Mouse (Mus musculus) kidney, adult 2 months (tissue): ENCODE results near the gene Tns2. TPM values are rescaled to one million over a fixed set of nuclear protein-coding genes. Genes with fewer than 3 reads are reported as not detected.

Experiments
- DNase-seq: peaks from one replicate; pipeline ENCODE4 v3.0.0; 2021
- H3K27ac ChIP-seq: fragments of 200-500 bp; 2 replicates; pipeline ENCODE4 v1.5.1; 2012; ENCODE audit warnings: low read depth, low read length, control low read depth, inconsistent platforms; ENCODE audit not compliant: insufficient read depth
- H3K27me3 ChIP-seq: fragments of 200-500 bp; replicated peaks from 2 replicates; pipeline ENCODE4 v1.6.1; 2012; ENCODE audit warnings: mild to moderate bottlenecking, moderate library complexity, low read length, inconsistent platforms; ENCODE audit not compliant: control insufficient read depth, insufficient read depth
- H3K36me3 ChIP-seq: fragments of 200-500 bp; 2 replicates; pipeline ENCODE4 v1.6.1; 2012; ENCODE audit warnings: mild to moderate bottlenecking, moderate library complexity, low read length, inconsistent platforms; ENCODE audit not compliant: control insufficient read depth, insufficient read depth
- H3K4me1 ChIP-seq: fragments of 200-500 bp; 2 replicates; pipeline ENCODE4 v1.6.1; 2011; ENCODE audit warnings: low read length; ENCODE audit not compliant: control insufficient read depth, insufficient read depth
- H3K4me3 ChIP-seq: fragments of 200-500 bp; 2 replicates; pipeline ENCODE4 v1.5.1; 2011; ENCODE audit warnings: mild to moderate bottlenecking, low read depth, low read length, control low read depth; ENCODE audit not compliant: insufficient read depth
- CTCF ChIP-seq: fragments of 200-500 bp; conservative IDR thresholded peaks from 2 replicates; pipeline ENCODE4 v1.5.1; 2011; ENCODE audit warnings: low read depth, mild to moderate bottlenecking, control low read depth, low read length, moderate library complexity, mixed read lengths; ENCODE audit not compliant: insufficient read depth, insufficient read length
- POLR2A ChIP-seq: fragments of 200-500 bp; IDR thresholded peaks from one replicate; pipeline ENCODE4 v1.6.1; 2011; ENCODE audit warnings: low read depth, low read length, control low read depth
- WGBS: fragments of 180-500 bp; shearing (Covaris S2); methylation state at CpG from one replicate; pipeline ENCODE4 v1.1.7; 2018; 5-methylcytosine and 5-hydroxymethylcytosine counted together
- polyA plus RNA-seq: library from polyadenylated mRNA; depleted of rRNA; stranded (reverse); fragments of >200 nt; gene quantifications from 2 replicates; pipeline ENCODE4 v1.2.3, GENCODE M21; 2012

Gene Tns2
- polyA plus RNA-seq, 1 experiment, result 124 TPM

GRCm38 (mm10) chr15:102107689-102108573 is 7.7 kb downstream of the Tns2 start:
- H3K36me3 ChIP-seq, result peaks cover 12% of the 10 kb centered on the region
- peaks cover 37% of the 10 kb centered on the region; the same call in 1 of the 2 replicates for H3K4me1 ChIP-seq
- peak overlapping the region; percentile 15; the same call in 1 of the 2 replicates for H3K27ac ChIP-seq

GRCm38 (mm10) chr15:102108651-102109525 is 8.7 kb downstream of the Tns2 start:
- Histone ChIP-seq H3K36me3 (peaks cover 14% of the 10 kb centered on the region), H3K27ac (peak overlapping the region; percentile 15), H3K27me3 (no peaks in the 10 kb centered on the region), H3K4me3 (no peak overlapping the region), H3K4me1 (peaks cover 28% of the 10 kb centered on the region; the same call in 1 of the 2 replicates)
- 37% methylated on average over 18 of the region's 18 CpGs for WGBS
- no peak for TF ChIP-seq POLR2A
- TF ChIP-seq CTCF, result peak; percentile 75
- peak; percentile 84 for DNase-seq

More at GRCm38 (mm10) chr15:102107689-102108573, 7.7 kb downstream of the Tns2 start:
- H3K4me3 ChIP-seq, result no peak overlapping the region
- 38% methylated on average over 13 of the region's 13 CpGs for WGBS
- TF ChIP-seq CTCF (peak; percentile 70), POLR2A (no peak)
- H3K27me3 ChIP-seq, result no peaks in the 10 kb centered on the region
- DNase-seq, result peak; percentile 73

- peaks cover 23% of the 10 kb centered on the region; the same call in 1 of the 2 replicates for H3K4me1 ChIP-seq
- 63% methylated on average over 7 of the region's 7 CpGs for WGBS
Observed at GRCm38 (mm10) chr15:102110271-102110670, 10.1 kb downstream of the Tns2 start.

GRCm38 (mm10) chr15:102110701-102111494 is 10.7 kb downstream of the Tns2 start:
- no peak for TF ChIP-seq POLR2A
- TF ChIP-seq CTCF, result no peak
- no peak overlapping the region for H3K4me3 ChIP-seq
- no peak for DNase-seq
- WGBS, result 74% methylated on average over 29 of the region's 29 CpGs
- H3K4me1 ChIP-seq, result peaks cover 23% of the 10 kb centered on the region; the same call in 1 of the 2 replicates
- H3K27me3 ChIP-seq, result no peaks in the 10 kb centered on the region
- no peak overlapping the region for H3K27ac ChIP-seq
- peaks cover 16% of the 10 kb centered on the region for H3K36me3 ChIP-seq

More at GRCm38 (mm10) chr15:102110271-102110670, 10.1 kb downstream of the Tns2 start:
- Histone ChIP-seq H3K4me3 (no peak overlapping the region), H3K36me3 (peaks cover 16% of the 10 kb centered on the region), H3K27ac (no peak overlapping the region), H3K27me3 (no peaks in the 10 kb centered on the region)
- no peak for DNase-seq
- TF ChIP-seq CTCF, result no peak
- no peak for TF ChIP-seq POLR2A

GRCm38 (mm10) chr15:102111495-102111829 is 11.2 kb downstream of the Tns2 start:
- H3K4me1 ChIP-seq, result peaks cover 21% of the 10 kb centered on the region; the same call in 1 of the 2 replicates
- WGBS, result 72% methylated on average over 11 of the region's 11 CpGs
- DNase-seq, result no peak
- H3K27ac ChIP-seq, result no peak overlapping the region
- H3K4me3 ChIP-seq, result no peak overlapping the region
- no peak for TF ChIP-seq POLR2A
- no peak for TF ChIP-seq CTCF
- H3K27me3 ChIP-seq, result no peaks in the 10 kb centered on the region
- H3K36me3 ChIP-seq, result peaks cover 17% of the 10 kb centered on the region

- Histone ChIP-seq H3K27ac (no peak overlapping the region), H3K4me1 (peaks cover 20% of the 10 kb centered on the region; the same call in 1 of the 2 replicates), H3K36me3 (peaks cover 16% of the 10 kb centered on the region), H3K4me3 (no peak overlapping the region), H3K27me3 (no peaks in the 10 kb centered on the region)
- TF ChIP-seq POLR2A, result no peak
- no peak for TF ChIP-seq CTCF
- DNase-seq, result no peak
- WGBS, result 94% methylated on average over 6 of the region's 6 CpGs
Observed at GRCm38 (mm10) chr15:102112181-102112580, 12.0 kb downstream of the Tns2 start.
